Mouse (Mus musculus): ENCODE results near the gene Prkcb. TPM values are rescaled to one million over a fixed set of nuclear protein-coding genes. Genes with fewer than 3 reads are reported as not detected.

Prkcb gene
- polyA plus RNA-seq, 1 experiment from 2014 or later: 13.3 TPM

- H3K9ac ChIP-seq (ENCODE audit: low read depth, low read length): no peak overlapping the region
- H3K4me2 ChIP-seq: no peak overlapping the region
- H3K4me1 ChIP-seq (ENCODE audit: control insufficient read depth, insufficient read depth, low read length): no peaks in the 10 kb centered on the region
- no peak for ATAC-seq (replicated peaks; ENCODE audit: insufficient number of reproducible peaks, low FRiP score, low TSS enrichment)
- H3K36me3 ChIP-seq (ENCODE audit: control insufficient read depth, insufficient read depth, low read length): no peaks in the 10 kb centered on the region
- H3K9me3 ChIP-seq (replicated peaks; ENCODE audit: control insufficient read depth, low read length): no peaks in the 10 kb centered on the region
- H3K27ac ChIP-seq (ENCODE audit: low read depth, low read length): no peak overlapping the region
- no peaks in the 10 kb centered on the region for H3K27me3 ChIP-seq (ENCODE audit: control insufficient read depth, insufficient read depth, low read length)
- no peak overlapping the region for H3K4me3 ChIP-seq (ENCODE audit: low read depth, low read length)
Observed at GRCm38 (mm10) chr7:122317485-122317884, 28.9 kb downstream of the Prkcb start.

GRCm38 (mm10) chr7:122319566-122319965 lies 31.0 kb downstream of the Prkcb start:
- ATAC-seq (replicated peaks; ENCODE audit: insufficient number of reproducible peaks, low FRiP score, low TSS enrichment): no peak
- H3K9ac ChIP-seq (ENCODE audit: low read depth, low read length): no peak overlapping the region
- H3K4me1 ChIP-seq (ENCODE audit: control insufficient read depth, insufficient read depth, low read length): no peaks in the 10 kb centered on the region
- 68% methylated on average over 9 of the region's 9 CpGs for WGBS (ENCODE audit: insufficient replicate concordance)
- H3K4me3 ChIP-seq (ENCODE audit: low read depth, low read length): no peak overlapping the region
- H3K36me3 ChIP-seq (ENCODE audit: control insufficient read depth, insufficient read depth, low read length): no peaks in the 10 kb centered on the region
- no peaks in the 10 kb centered on the region for H3K9me3 ChIP-seq (replicated peaks; ENCODE audit: control insufficient read depth, low read length)
- no peak overlapping the region for H3K4me2 ChIP-seq
- no peaks in the 10 kb centered on the region for H3K27me3 ChIP-seq (ENCODE audit: control insufficient read depth, insufficient read depth, low read length)
- no peak overlapping the region for H3K27ac ChIP-seq (ENCODE audit: low read depth, low read length)

GRCm38 (mm10) chr7:122320843-122321544 lies 32.4 kb downstream of the Prkcb start:
- Histone ChIP-seq H3K4me2 (no peak overlapping the region), H3K9me3 (replicated peaks; ENCODE audit: control insufficient read depth, low read length) (no peaks in the 10 kb centered on the region), H3K27me3 (ENCODE audit: control insufficient read depth, insufficient read depth, low read length) (no peaks in the 10 kb centered on the region), H3K36me3 (ENCODE audit: control insufficient read depth, insufficient read depth, low read length) (no peaks in the 10 kb centered on the region), H3K9ac (ENCODE audit: low read depth, low read length) (no peak overlapping the region), H3K27ac (ENCODE audit: low read depth, low read length) (no peak overlapping the region), H3K4me1 (ENCODE audit: control insufficient read depth, insufficient read depth, low read length) (no peaks in the 10 kb centered on the region), H3K4me3 (ENCODE audit: low read depth, low read length) (no peak overlapping the region)
- 92% methylated on average over 7 of the region's 7 CpGs for WGBS (ENCODE audit: insufficient replicate concordance)
- ATAC-seq (replicated peaks; ENCODE audit: insufficient number of reproducible peaks, low FRiP score, low TSS enrichment): no peak

- H3K9me3 ChIP-seq (replicated peaks; ENCODE audit: control insufficient read depth, low read length): no peaks in the 10 kb centered on the region
- H3K4me1 ChIP-seq (ENCODE audit: control insufficient read depth, insufficient read depth, low read length): no peaks in the 10 kb centered on the region
- H3K27ac ChIP-seq (ENCODE audit: low read depth, low read length): no peak overlapping the region
- no peak overlapping the region for H3K4me3 ChIP-seq (ENCODE audit: low read depth, low read length)
- WGBS (ENCODE audit: insufficient replicate concordance): 51% methylated on average over 8 of the region's 8 CpGs
- no peak overlapping the region for H3K4me2 ChIP-seq
- H3K27me3 ChIP-seq (ENCODE audit: control insufficient read depth, insufficient read depth, low read length): no peaks in the 10 kb centered on the region
- no peak overlapping the region for H3K9ac ChIP-seq (ENCODE audit: low read depth, low read length)
- H3K36me3 ChIP-seq (ENCODE audit: control insufficient read depth, insufficient read depth, low read length): no peaks in the 10 kb centered on the region
- no peak for ATAC-seq (replicated peaks; ENCODE audit: insufficient number of reproducible peaks, low FRiP score, low TSS enrichment)
Observed at GRCm38 (mm10) chr7:122322038-122322690, 33.6 kb downstream of the Prkcb start.

- Histone ChIP-seq H3K4me1 (ENCODE audit: control insufficient read depth, insufficient read depth, low read length) (no peaks in the 10 kb centered on the region), H3K36me3 (ENCODE audit: control insufficient read depth, insufficient read depth, low read length) (no peaks in the 10 kb centered on the region), H3K4me3 (ENCODE audit: low read depth, low read length) (no peak overlapping the region), H3K4me2 (no peak overlapping the region), H3K27ac (ENCODE audit: low read depth, low read length) (no peak overlapping the region), H3K9ac (ENCODE audit: low read depth, low read length) (no peak overlapping the region), H3K27me3 (ENCODE audit: control insufficient read depth, insufficient read depth, low read length) (no peaks in the 10 kb centered on the region), H3K9me3 (replicated peaks; ENCODE audit: control insufficient read depth, low read length) (no peaks in the 10 kb centered on the region)
- no peak for ATAC-seq (replicated peaks; ENCODE audit: insufficient number of reproducible peaks, low FRiP score, low TSS enrichment)
- whole genome bisulfite sequencing (ENCODE audit: insufficient replicate concordance): 93% methylated on average over 3 of the region's 3 CpGs
Observed at GRCm38 (mm10) chr7:122327942-122328341, 39.4 kb downstream of the Prkcb start.

GRCm38 (mm10) chr7:122328466-122328865 lies 39.9 kb downstream of the Prkcb start:
- Histone ChIP-seq H3K9me3 (replicated peaks; ENCODE audit: control insufficient read depth, low read length) (no peaks in the 10 kb centered on the region), H3K4me1 (ENCODE audit: control insufficient read depth, insufficient read depth, low read length) (no peaks in the 10 kb centered on the region), H3K27ac (ENCODE audit: low read depth, low read length) (no peak overlapping the region), H3K36me3 (ENCODE audit: control insufficient read depth, insufficient read depth, low read length) (no peaks in the 10 kb centered on the region), H3K4me2 (no peak overlapping the region), H3K27me3 (ENCODE audit: control insufficient read depth, insufficient read depth, low read length) (no peaks in the 10 kb centered on the region), H3K4me3 (ENCODE audit: low read depth, low read length) (no peak overlapping the region), H3K9ac (ENCODE audit: low read depth, low read length) (no peak overlapping the region)
- ATAC-seq (replicated peaks; ENCODE audit: insufficient number of reproducible peaks, low FRiP score, low TSS enrichment): no peak
- WGBS (ENCODE audit: insufficient replicate concordance): 81% methylated on average over 5 of the region's 5 CpGs

GRCm38 (mm10) chr7:122329588-122329987 lies 41.0 kb downstream of the Prkcb start:
- Histone ChIP-seq H3K9me3 (replicated peaks; ENCODE audit: control insufficient read depth, low read length) (no peaks in the 10 kb centered on the region), H3K27me3 (ENCODE audit: control insufficient read depth, insufficient read depth, low read length) (no peaks in the 10 kb centered on the region), H3K9ac (ENCODE audit: low read depth, low read length) (no peak overlapping the region), H3K36me3 (ENCODE audit: control insufficient read depth, insufficient read depth, low read length) (no peaks in the 10 kb centered on the region), H3K4me1 (ENCODE audit: control insufficient read depth, insufficient read depth, low read length) (no peaks in the 10 kb centered on the region), H3K4me2 (no peak overlapping the region), H3K4me3 (ENCODE audit: low read depth, low read length) (no peak overlapping the region), H3K27ac (ENCODE audit: low read depth, low read length) (no peak overlapping the region)
- WGBS (ENCODE audit: insufficient replicate concordance): 72% methylated on average over 4 of the region's 4 CpGs
- ATAC-seq (replicated peaks; ENCODE audit: insufficient number of reproducible peaks, low FRiP score, low TSS enrichment): no peak

GRCm38 (mm10) chr7:122333686-122334085 lies 45.1 kb downstream of the Prkcb start:
- Histone ChIP-seq H3K27ac (ENCODE audit: low read depth, low read length) (no peak overlapping the region), H3K4me1 (ENCODE audit: control insufficient read depth, insufficient read depth, low read length) (no peaks in the 10 kb centered on the region), H3K27me3 (ENCODE audit: control insufficient read depth, insufficient read depth, low read length) (no peaks in the 10 kb centered on the region), H3K4me3 (ENCODE audit: low read depth, low read length) (no peak overlapping the region), H3K9ac (ENCODE audit: low read depth, low read length) (no peak overlapping the region), H3K36me3 (ENCODE audit: control insufficient read depth, insufficient read depth, low read length) (no peaks in the 10 kb centered on the region), H3K4me2 (no peak overlapping the region), H3K9me3 (replicated peaks; ENCODE audit: control insufficient read depth, low read length) (no peaks in the 10 kb centered on the region)
- 81% methylated on average over 7 of the region's 7 CpGs for WGBS (ENCODE audit: insufficient replicate concordance)
- ATAC-seq (replicated peaks; ENCODE audit: insufficient number of reproducible peaks, low FRiP score, low TSS enrichment): no peak

- Histone ChIP-seq H3K9ac (ENCODE audit: low read depth, low read length) (no peak overlapping the region), H3K36me3 (ENCODE audit: control insufficient read depth, insufficient read depth, low read length) (no peaks in the 10 kb centered on the region), H3K9me3 (replicated peaks; ENCODE audit: control insufficient read depth, low read length) (no peaks in the 10 kb centered on the region), H3K27ac (ENCODE audit: low read depth, low read length) (no peak overlapping the region), H3K4me2 (no peak overlapping the region), H3K4me3 (ENCODE audit: low read depth, low read length) (no peak overlapping the region), H3K4me1 (ENCODE audit: control insufficient read depth, insufficient read depth, low read length) (no peaks in the 10 kb centered on the region), H3K27me3 (ENCODE audit: control insufficient read depth, insufficient read depth, low read length) (no peaks in the 10 kb centered on the region)
- ATAC-seq (replicated peaks; ENCODE audit: insufficient number of reproducible peaks, low FRiP score, low TSS enrichment): no peak
- WGBS (ENCODE audit: insufficient replicate concordance): 81% methylated on average over 3 of the region's 3 CpGs
Observed at GRCm38 (mm10) chr7:122337302-122337701, 48.8 kb downstream of the Prkcb start.

Measured in heart, embryonic 11.5 days (tissue).